Mouse (Mus musculus) midbrain, embryonic 12.5 days (tissue): ENCODE results near the gene Ins2. TPM values are rescaled to one million over a fixed set of nuclear protein-coding genes. Genes with fewer than 3 reads are reported as not detected.

Source experiments
- ATAC-seq: fragments of 200-750 bp; cut with Nextera tagmentation; 2 replicates; pipeline ENCODE4 v1.8.0; 2017; ENCODE audit warnings: low read depth, moderate TSS enrichment, moderate library complexity; ENCODE audit not compliant: low FRiP score
- H3K27ac ChIP-seq: fragments of 300-500 bp; sonication (generic); replicated peaks from 2 replicates; pipeline ENCODE4 v1.5.1; 2016; ENCODE audit warnings: mild to moderate bottlenecking
- H3K27me3 ChIP-seq: fragments of 300-500 bp; sonication (generic); 2 replicates; pipeline ENCODE4 v1.6.1; 2016; ENCODE audit warnings: mild to moderate bottlenecking
- H3K36me3 ChIP-seq: fragments of 300-500 bp; sonication (generic); 2 replicates; pipeline ENCODE4 v1.6.1; 2016
- H3K4me1 ChIP-seq: fragments of 300-500 bp; sonication (generic); 2 replicates; pipeline ENCODE4 v1.6.1; 2016
- H3K4me2 ChIP-seq: fragments of 300-500 bp; sonication (generic); replicated peaks from 2 replicates; pipeline ENCODE4 v1.6.1; 2016; ENCODE audit warnings: mild to moderate bottlenecking, moderate library complexity
- H3K4me3 ChIP-seq: fragments of 300-500 bp; sonication (generic); 2 replicates; pipeline ENCODE4 v1.5.1; 2016; ENCODE audit warnings: mild to moderate bottlenecking
- H3K9ac ChIP-seq: fragments of 300-500 bp; sonication (generic); replicated peaks from 2 replicates; pipeline ENCODE4 v1.6.1; 2016; ENCODE audit warnings: mild to moderate bottlenecking, moderate library complexity
- H3K9me3 ChIP-seq: fragments of 300-500 bp; sonication (generic); 2 replicates; pipeline ENCODE4 v1.6.1; 2016; ENCODE audit warnings: mild to moderate bottlenecking
- WGBS: fragments of 180-500 bp; shearing (Covaris S2); methylation state at CpG from one replicate; pipeline ENCODE4 v1.1.7; 2016; 5-methylcytosine and 5-hydroxymethylcytosine counted together
- microRNA counts: library from miRNA; unstranded; fragments of <30 nt; microRNA quantifications from one replicate; lab custom pipeline; 2017
- microRNA-seq: library from miRNA; unstranded; fragments of <30 nt; microRNA quantifications from one replicate; pipeline ENCODE4, GENCODE M21; 2017
- polyA plus RNA-seq: library from polyadenylated mRNA; unstranded; fragments of >200 nt; fragmentation: Nextera tagmentation; extraction: Ambion mirVana; gene quantifications from 2 replicates; pipeline ENCODE4 v1.2.1, GENCODE M21; 2016

Ins2 gene
- polyA plus RNA-seq, 1 experiment from 2014 or later = not detected

DNA sequence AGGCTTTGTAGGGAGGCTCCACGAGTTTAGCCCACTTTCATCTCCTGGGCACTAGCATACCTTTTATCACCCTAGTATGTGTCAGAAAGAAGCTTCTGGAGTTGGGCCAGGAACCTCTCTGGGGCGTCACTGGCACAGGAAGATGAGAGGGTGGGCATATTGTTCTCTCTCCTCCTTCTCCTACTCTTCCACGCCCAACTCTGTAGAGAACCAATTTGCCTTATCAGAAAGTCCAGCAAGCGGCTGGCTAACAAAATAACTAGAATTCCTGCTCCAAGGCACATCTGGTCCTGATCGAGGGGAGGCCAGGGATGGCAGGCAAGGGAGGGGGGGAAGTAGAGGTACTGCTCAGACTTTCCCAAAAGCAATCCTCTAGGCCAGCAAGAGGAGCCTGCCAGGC is 98.1 kb downstream of the Ins2 start:
- Histone ChIP-seq H3K27me3 (peaks cover 9% of the 10 kb centered on the region), H3K4me1 (no peaks in the 10 kb centered on the region), H3K9ac (no peak overlapping the region), H3K9me3 (no peaks in the 10 kb centered on the region), H3K4me3 (no peak overlapping the region), H3K4me2 (no peak overlapping the region), H3K27ac (no peak overlapping the region), H3K36me3 (no peaks in the 10 kb centered on the region)
- WGBS = 57% methylated on average over 5 of the region's 5 CpGs
- no peak for ATAC-seq

DNA sequence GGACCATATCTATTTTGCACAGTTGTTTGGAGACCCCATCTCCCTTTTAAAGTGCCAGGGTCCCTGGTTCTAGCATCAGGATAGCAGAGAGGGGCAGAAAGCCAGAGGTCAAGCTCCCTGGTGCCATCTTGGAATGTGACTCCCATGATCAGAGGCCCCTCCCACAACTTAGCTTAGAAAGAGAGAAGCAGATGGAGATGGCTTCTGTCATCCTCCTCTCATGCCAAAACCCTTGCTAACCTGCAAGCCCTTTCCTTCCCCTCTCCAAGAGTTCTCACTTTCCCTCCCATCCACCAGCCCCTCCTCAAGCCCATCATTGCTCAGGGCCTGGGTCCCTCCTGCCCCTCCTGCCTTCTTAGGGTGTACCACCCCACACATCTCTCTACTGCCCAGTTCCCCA is 107.0 kb downstream of the Ins2 start:
- H3K4me1 ChIP-seq = peaks cover 4% of the 10 kb centered on the region; the same call in 1 of the 2 replicates
- no peak overlapping the region for H3K4me3 ChIP-seq
- no peak overlapping the region for H3K4me2 ChIP-seq
- H3K9ac ChIP-seq = no peak overlapping the region
- no peaks in the 10 kb centered on the region for H3K27me3 ChIP-seq
- H3K9me3 ChIP-seq = no peaks in the 10 kb centered on the region
- H3K36me3 ChIP-seq = no peaks in the 10 kb centered on the region
- no peak for ATAC-seq
- H3K27ac ChIP-seq = no peak overlapping the region

DNA sequence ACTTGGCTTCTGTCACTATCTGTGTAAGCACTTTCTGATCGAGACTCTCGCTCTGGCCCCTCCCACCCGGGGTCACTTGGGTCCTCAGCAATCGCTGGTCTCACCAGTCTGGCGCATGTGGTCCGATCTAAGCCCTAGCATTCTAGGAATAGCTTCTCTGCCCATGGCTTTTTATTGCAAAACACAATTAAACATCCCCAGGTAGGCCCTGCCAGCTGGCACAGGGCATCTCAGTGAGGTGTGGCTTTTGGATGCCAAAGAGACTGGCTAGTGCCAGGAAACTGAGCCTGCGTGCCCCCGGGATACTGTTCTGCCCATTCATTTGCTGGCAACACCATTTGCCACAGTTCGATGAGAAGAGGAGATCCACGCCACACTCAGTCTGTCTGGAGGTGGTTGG is 112.5 kb downstream of the Ins2 start:
- Histone ChIP-seq H3K4me2 (no peak overlapping the region), H3K9ac (no peak overlapping the region), H3K9me3 (no peaks in the 10 kb centered on the region), H3K4me1 (no peaks in the 10 kb centered on the region), H3K4me3 (no peak overlapping the region), H3K36me3 (no peaks in the 10 kb centered on the region), H3K27ac (no peak overlapping the region), H3K27me3 (no peaks in the 10 kb centered on the region)
- 90% methylated on average over 10 of the region's 10 CpGs for WGBS
- ATAC-seq = no peak

DNA sequence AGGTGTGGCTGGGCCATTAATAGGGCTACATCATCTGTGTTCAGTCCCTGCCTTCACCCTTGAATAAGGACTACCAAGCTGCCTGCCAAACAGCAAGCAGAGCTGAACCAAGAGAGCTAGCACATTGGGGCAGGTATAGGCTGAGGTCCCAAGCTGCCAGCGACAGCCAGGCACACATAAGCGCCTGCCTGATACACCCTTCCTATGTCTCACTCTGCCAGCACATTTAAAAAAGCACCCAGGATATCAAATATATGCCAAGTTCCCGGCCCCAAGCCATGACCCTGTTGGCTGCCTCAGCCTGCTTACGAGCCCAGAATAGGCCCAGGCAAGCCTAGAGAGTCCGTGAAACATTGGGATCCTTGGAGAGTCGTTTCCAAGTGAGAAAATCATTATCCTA is 113.4 kb downstream of the Ins2 start:
- no peaks in the 10 kb centered on the region for H3K36me3 ChIP-seq

More for the DNA sequence above, 113.4 kb downstream of the Ins2 start:
- no peak overlapping the region for H3K4me3 ChIP-seq
- H3K27me3 ChIP-seq = no peaks in the 10 kb centered on the region
- H3K9ac ChIP-seq = no peak overlapping the region
- H3K4me2 ChIP-seq = no peak overlapping the region
- WGBS = 89% methylated on average over 6 of the region's 6 CpGs
- ATAC-seq = no peak
- H3K9me3 ChIP-seq = no peaks in the 10 kb centered on the region
- no peak overlapping the region for H3K27ac ChIP-seq
- no peaks in the 10 kb centered on the region for H3K4me1 ChIP-seq

MicroRNAs encoded within 50 kb of the gene (microRNA counts, 519-probe panel; counts per million panel counts)
- microRNA mmu-miR-483 (lab: Ali Mortazavi, UCI) = not detected

Small RNAs within 50 kb of the gene (microRNA-seq; reads per million reads assigned to microRNA genes)
- 360 reads per million, percentile 66 among the genes with 10 or more reads in this experiment for gene Mir483

Other genes starting within 250 kb of the Ins2 start
- gene Tnnt3, start 244.5 kb downstream of the Ins2 start, polyA plus RNA-seq = 1.0 and 1.1 TPM in 2 replicates
- gene Mrpl23, start 210.7 kb downstream of the Ins2 start, polyA plus RNA-seq = 10.3 and 15.0 TPM in 2 replicates
- gene Igf2, start 76.6 kb downstream of the Ins2 start, polyA plus RNA-seq = 154 and 211 TPM in 2 replicates
- not detected in 2 replicates for gene Gm49394, start 73.4 kb downstream of the Ins2 start, polyA plus RNA-seq
- gene Th, start 187.7 kb upstream of the Ins2 start, polyA plus RNA-seq = 16.2 and 28.5 TPM in 2 replicates
- 0.40 TPM in 1 of 2 replicates, not detected in the other for gene Ascl2, start 225.9 kb upstream of the Ins2 start, polyA plus RNA-seq